Comparison of ENCODE assay signal across 9 mouse cellular contexts in genomic region chr4:117893376-117893775, GRCm38 (mm10). TPM values are rescaled to one million over a fixed set of nuclear protein-coding genes. Genes with fewer than 3 reads are reported as not detected.
DNase-seq lines count a peak whose midpoint lies in the region; ATAC-seq and TF ChIP-seq lines count a peak whose summit lies in the region.
"Had no signal": no experiment of that assay in that cellular context is flagged by ENCODE, and none has a peak within 500 bp of the region (broad histone marks: within the 10 kb centered on the region; RNA-seq: fewer than 3 reads in every experiment).

No protein-coding gene starts in this region.

- peaks cover 21% of the 10 kb centered on the region; the same call in 1 of the 2 replicates for H3K36me3 ChIP-seq in kidney, postnatal 0 days (ENCODE audit: insufficient read depth, low read length)

- H3K4me2 ChIP-seq in kidney, postnatal 0 days (ENCODE audit: low read length): no peak overlapping the region
- H3K4me2 ChIP-seq: limb, embryonic 12.5 days had no signal

- H3K4me1 ChIP-seq in kidney, postnatal 0 days (replicated peaks; ENCODE audit: insufficient read depth, low read length): peaks cover 11% of the 10 kb centered on the region

- H3K9me3 ChIP-seq in kidney, postnatal 0 days (replicated peaks; ENCODE audit: low read length): no peaks in the 10 kb centered on the region
- H3K9me3 ChIP-seq: limb, embryonic 12.5 days had no signal

- H3K27me3 ChIP-seq in kidney, postnatal 0 days (ENCODE audit: insufficient read depth, low read length): no peaks in the 10 kb centered on the region
- H3K27me3 ChIP-seq: limb, embryonic 12.5 days had no signal

- no peak overlapping the region for H3K4me3 ChIP-seq in kidney, postnatal 0 days (replicated peaks; ENCODE audit: low read depth, low read length)
- H3K4me3 ChIP-seq: limb, embryonic 12.5 days had no signal

- DNase-seq in kidney, postnatal 0 days (ENCODE audit: low spot score): peak; percentile 77
- no peak for DNase-seq in kidney, adult 11 months
- DNase-seq in ZHBTc4 (ENCODE audit: low read depth, low spot score): peak; percentile 71
- DNase-seq in kidney, postnatal 25 days: peak; percentile 76 to 83
- peak; percentile 52 for DNase-seq in spleen, adult 12 weeks (ENCODE audit: low spot score)
- DNase-seq in frontal cortex, postnatal 14 days (ENCODE audit: low spot score in 2 of 2): no peak
- no peak for DNase-seq in frontal cortex, postnatal 10 days (ENCODE audit: low spot score in 2 of 2)
- DNase-seq in frontal cortex, adult 2 months (ENCODE audit: extremely low spot score in 1 of 2, low spot score in 1 of 2): no peak

- H3K9ac ChIP-seq in kidney, postnatal 0 days (ENCODE audit: low read depth, low read length): no peak overlapping the region
- H3K9ac ChIP-seq: limb, embryonic 12.5 days had no signal

- ATAC-seq in kidney, postnatal 0 days (replicated peaks; ENCODE audit: low FRiP score, low read depth): no peak

- no peak for TF ChIP-seq CTCF in kidney, postnatal 0 days (IDR thresholded peaks at IDR 0.05; ENCODE audit: low read depth)

- WGBS in kidney, postnatal 0 days: 8% methylated on average over 9 of the region's 9 CpGs

- no peak overlapping the region for H3K27ac ChIP-seq in kidney, postnatal 0 days
- H3K27ac ChIP-seq: limb, embryonic 12.5 days had no signal

RNA-seq across cellular contexts. Expression of gene Dph2, which starts 1.5 kb away (rescaled TPM):
- polyA plus RNA-seq in kidney, postnatal 0 days (2015; fragmentation: Nextera tagmentation; extraction: Ambion mirVana): 12.5 and 14.2 TPM in 2 replicates
- 12.8 and 13.5 TPM in 2 replicates for polyA plus RNA-seq in frontal cortex, adult 2 months (2012; rRNA removed)

RNA-seq across cellular contexts. Expression of gene Atp6v0b, which starts 6.2 kb away (rescaled TPM):
- 374 and 379 TPM in 2 replicates for polyA plus RNA-seq in kidney, postnatal 0 days (2015; fragmentation: Nextera tagmentation; extraction: Ambion mirVana)
- polyA plus RNA-seq in frontal cortex, adult 2 months (2012; rRNA removed): 722 and 766 TPM in 2 replicates

RNA-seq across cellular contexts. Expression of gene B4galt2, which starts 10.1 kb away (rescaled TPM):
- polyA plus RNA-seq in kidney, postnatal 0 days (2015; fragmentation: Nextera tagmentation; extraction: Ambion mirVana): 17.1 and 18.2 TPM in 2 replicates
- 106 and 118 TPM in 2 replicates for polyA plus RNA-seq in frontal cortex, adult 2 months (2012; rRNA removed)

RNA-seq across cellular contexts. Expression of gene Ccdc24, which starts 21.0 kb away (rescaled TPM):
- polyA plus RNA-seq in kidney, postnatal 0 days (2015; fragmentation: Nextera tagmentation; extraction: Ambion mirVana): 0.97 and 1.1 TPM in 2 replicates
- polyA plus RNA-seq in frontal cortex, adult 2 months (2012; rRNA removed): 2.1 and 2.9 TPM in 2 replicates

RNA-seq across cellular contexts. Expression of gene Ipo13, which starts 21.4 kb away (rescaled TPM):
- 27.9 and 31.5 TPM in 2 replicates for polyA plus RNA-seq in kidney, postnatal 0 days (2015; fragmentation: Nextera tagmentation; extraction: Ambion mirVana)
- 202 and 211 TPM in 2 replicates for polyA plus RNA-seq in frontal cortex, adult 2 months (2012; rRNA removed)

Comparison
In these comparisons a context has a peak if more than half of its experiments do, and no peak if none do; other contexts are left out.
1. DNase-seq: peak in kidney, postnatal 0 days (single experiment), ZHBTc4 (single experiment), kidney, postnatal 25 days (2 of 2) and spleen, adult 12 weeks (single experiment); none in kidney, adult 11 months (single experiment), frontal cortex, postnatal 14 days (0 of 2), frontal cortex, postnatal 10 days (0 of 2) and frontal cortex, adult 2 months (0 of 2).